Mouse (Mus musculus) forebrain, embryonic 11.5 days (tissue): ENCODE results near the gene Rbmx2. TPM values are rescaled to one million over a fixed set of nuclear protein-coding genes. Genes with fewer than 3 reads are reported as not detected.

Experiments used
- ATAC-seq: fragments of 200-750 bp; cut with Nextera tagmentation; replicated peaks from 2 replicates; pipeline ENCODE4 v1.8.0; 2017; ENCODE audit warnings: moderate TSS enrichment; ENCODE audit not compliant: low FRiP score
- DNase-seq: peaks from one replicate; pipeline ENCODE4 v3.0.0-alpha.2; 2017; ENCODE audit warnings: low spot score
- H3K27ac ChIP-seq: fragments of 300-500 bp; sonication (generic); 2 replicates; pipeline ENCODE4 v1.5.1; 2014; ENCODE audit warnings: low read depth, low read length
- H3K27me3 ChIP-seq: fragments of 300-500 bp; sonication (generic); 2 replicates; pipeline ENCODE4 v1.6.1; 2014; ENCODE audit warnings: mild to moderate bottlenecking, low read length, mixed read lengths; ENCODE audit not compliant: control insufficient read depth, insufficient read depth
- H3K36me3 ChIP-seq: fragments of 300-500 bp; sonication (generic); 2 replicates; pipeline ENCODE4 v1.6.1; 2014; ENCODE audit warnings: mild to moderate bottlenecking, low read length, moderate library complexity, mixed read lengths; ENCODE audit not compliant: control insufficient read depth, insufficient read depth
- H3K4me1 ChIP-seq: fragments of 300-500 bp; sonication (generic); replicated peaks from 2 replicates; pipeline ENCODE4 v1.6.1; 2014; ENCODE audit warnings: low read length, mixed read lengths; ENCODE audit not compliant: control insufficient read depth, insufficient read depth
- H3K4me2 ChIP-seq: fragments of 300-500 bp; sonication (generic); 2 replicates; pipeline ENCODE4 v1.6.1; 2014; ENCODE audit warnings: low read depth, mild to moderate bottlenecking, low read length, moderate library complexity, mixed read lengths; ENCODE audit not compliant: severe bottlenecking
- H3K4me3 ChIP-seq: fragments of 300-500 bp; sonication (generic); 2 replicates; pipeline ENCODE4 v1.5.1; 2014; ENCODE audit warnings: low read depth, low read length
- H3K9ac ChIP-seq: fragments of 300-500 bp; sonication (generic); 2 replicates; pipeline ENCODE4 v1.6.1; 2014; ENCODE audit warnings: low read length
- H3K9me3 ChIP-seq: fragments of 300-500 bp; sonication (generic); 2 replicates; pipeline ENCODE4 v1.6.1; 2016; ENCODE audit warnings: low read length, mixed read lengths; ENCODE audit not compliant: control insufficient read depth
- WGBS: fragments of 180-500 bp; shearing (Covaris S2); extraction: QIAGEN DNeasy Blood & Tissue Kit; methylation state at CpG from one replicate; pipeline ENCODE4 v1.1.7; 2014; 5-methylcytosine and 5-hydroxymethylcytosine counted together
- polyA plus RNA-seq: library from polyadenylated mRNA; unstranded; fragments of >200 nt; fragmentation: Nextera tagmentation; extraction: Ambion mirVana; gene quantifications from 2 replicates; pipeline ENCODE4 v1.2.1, GENCODE M21; 2014

Rbmx2 gene
- polyA plus RNA-seq, 1 experiment from 2014 or later: 25.4 TPM

DNA sequence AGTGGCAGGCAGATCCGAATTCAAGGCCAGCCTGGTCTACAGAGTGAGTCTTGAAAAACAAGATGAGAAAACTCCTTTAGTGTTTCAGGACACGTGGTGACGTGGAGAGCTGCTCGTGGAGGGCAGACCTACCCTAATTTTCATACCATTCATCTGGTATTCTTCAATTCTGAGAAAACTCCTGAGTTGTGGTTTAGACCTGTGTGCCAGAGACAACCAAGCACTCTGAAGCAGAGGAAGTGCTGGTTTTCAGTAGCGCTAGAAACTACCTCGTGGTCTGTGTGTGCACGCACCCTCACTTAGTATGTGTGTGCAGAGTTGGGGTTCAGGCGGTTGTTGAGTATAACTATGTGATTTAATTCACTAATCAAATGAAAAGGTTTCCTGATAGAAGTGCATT, 18.0 kb downstream of the Rbmx2 start:
- no peak for ATAC-seq
- no peak for DNase-seq

DNA sequence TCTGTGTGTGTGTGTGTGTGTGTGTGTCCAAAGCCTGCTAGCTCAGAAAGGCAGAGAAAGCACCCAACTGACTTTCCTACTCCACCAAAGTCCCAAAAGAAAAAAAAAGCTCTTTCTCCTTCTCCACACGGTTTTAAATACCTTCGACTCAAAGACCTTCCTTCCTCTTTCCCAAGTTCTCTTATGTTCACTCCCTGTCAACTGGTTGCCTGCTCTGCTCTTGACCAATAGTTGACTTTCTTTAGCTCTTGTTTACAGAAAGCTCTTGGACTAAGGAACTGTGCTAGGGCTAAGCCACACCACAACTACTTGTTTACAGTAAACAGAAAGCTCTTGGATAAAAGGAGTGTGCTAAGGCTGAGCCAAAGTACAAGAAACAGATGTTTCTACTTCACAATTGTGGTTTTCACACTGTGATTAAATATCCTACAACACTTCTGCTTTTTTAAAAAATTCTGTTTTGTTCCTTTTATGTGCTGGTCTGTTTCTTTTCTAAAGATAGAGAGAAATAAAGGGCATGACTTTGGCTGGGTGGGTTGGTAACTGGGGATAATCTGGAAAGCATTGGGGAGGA, 60.0 kb downstream of the Rbmx2 start:
- Histone ChIP-seq H3K9ac (no peak overlapping the region), H3K36me3 (no peaks in the 10 kb centered on the region), H3K4me2 (no peak overlapping the region), H3K9me3 (no peaks in the 10 kb centered on the region), H3K27ac (no peak overlapping the region), H3K27me3 (no peaks in the 10 kb centered on the region), H3K4me1 (no peaks in the 10 kb centered on the region), H3K4me3 (no peak overlapping the region)
- WGBS: 79% methylated on average over 2 of the region's 2 CpGs
- DNase-seq: no peak
- no peak for ATAC-seq

More for the DNA sequence above, 18.0 kb downstream of the Rbmx2 start:
- no peaks in the 10 kb centered on the region for H3K9me3 ChIP-seq
- no peak overlapping the region for H3K9ac ChIP-seq
- H3K36me3 ChIP-seq: no peaks in the 10 kb centered on the region
- no peak overlapping the region for H3K4me3 ChIP-seq
- H3K4me1 ChIP-seq: no peaks in the 10 kb centered on the region
- 92% methylated on average over 8 of the region's 8 CpGs for WGBS
- no peak overlapping the region for H3K27ac ChIP-seq
- no peak overlapping the region for H3K4me2 ChIP-seq
- H3K27me3 ChIP-seq: no peaks in the 10 kb centered on the region

Other genes starting within 250 kb of the Rbmx2 start
- gene Elf4, start 231.9 kb upstream of the Rbmx2 start, polyA plus RNA-seq: 2.7 and 3.2 TPM in 2 replicates
- 80.7 and 83.6 TPM in 2 replicates for gene Aifm1, start 181.4 kb upstream of the Rbmx2 start, polyA plus RNA-seq
- gene Rab33a, start 175.7 kb upstream of the Rbmx2 start, polyA plus RNA-seq: 22.4 and 22.9 TPM in 2 replicates
- gene Zfp280c, start 100.5 kb upstream of the Rbmx2 start, polyA plus RNA-seq: 19.4 and 25.1 TPM in 2 replicates
- gene Slc25a14, start 71.6 kb upstream of the Rbmx2 start, polyA plus RNA-seq: 24.6 and 26.4 TPM in 2 replicates
- gene Gpr119, start 20.5 kb upstream of the Rbmx2 start, polyA plus RNA-seq: not detected in 2 replicates
- not detected in 2 replicates for gene Gm595, start 182.7 kb downstream of the Rbmx2 start, polyA plus RNA-seq